Mouse (Mus musculus) MEL (cell line): ENCODE data around the gene Olr1. TPM values are rescaled to one million over a fixed set of nuclear protein-coding genes. Genes with fewer than 3 reads are reported as not detected.

Source experiments
- DNase-seq: peaks from one replicate; pipeline ENCODE4 v3.0.0; 2011; ENCODE audit warnings: low read depth, low spot score
- H3K27ac ChIP-seq: 2 replicates; pipeline ENCODE4 v1.5.1; 2012; ENCODE audit warnings: low read depth, mild to moderate bottlenecking, control low read depth, low read length, moderate library complexity; ENCODE audit not compliant: control insufficient read depth
- H3K27me3 ChIP-seq, 2 experiments: fragments of 150-350 bp in 1 of 2; sonication (generic) in 1 of 2; 2 replicates each; pipeline ENCODE4 v1.6.1; 2012; ENCODE audit warnings: low read length in 2 of 2, mild to moderate bottlenecking in 2 of 2, improper control_type of control experiment in 1 of 2, moderate library complexity in 1 of 2; ENCODE audit not compliant: insufficient read depth in 2 of 2, control insufficient read depth in 1 of 2
- H3K36me3 ChIP-seq, 2 experiments: 2 replicates each; pipeline ENCODE4 v1.6.1; 2012 to 2014; ENCODE audit warnings: low read length in 2 of 2, improper control_type of control experiment in 1 of 2, inconsistent platforms in 1 of 2, mild to moderate bottlenecking in 1 of 2; ENCODE audit not compliant: insufficient read depth in 2 of 2, control insufficient read depth in 1 of 2
- H3K4me1 ChIP-seq, 2 experiments: fragments of 150-350 bp in 1 of 2; sonication (generic) in 1 of 2; 2 replicates each; pipeline ENCODE4 v1.6.1; 2012; ENCODE audit warnings: low read length in 2 of 2, improper control_type of control experiment in 1 of 2, mild to moderate bottlenecking in 1 of 2; ENCODE audit not compliant: insufficient read depth in 2 of 2, control insufficient read depth in 1 of 2
- H3K4me3 ChIP-seq, 2 experiments: fragments of 150-350 bp in 1 of 2; sonication (generic) in 1 of 2; 2 replicates each; pipeline ENCODE4 v1.5.1; 2012; ENCODE audit warnings: low read depth in 2 of 2, low read length in 2 of 2, mild to moderate bottlenecking in 2 of 2, moderate library complexity in 2 of 2, control low read depth in 1 of 2, improper control_type of control experiment in 1 of 2; ENCODE audit not compliant: control insufficient read depth in 1 of 2, insufficient read depth in 1 of 2
- H3K79me2 ChIP-seq: 2 replicates; pipeline ENCODE4 v1.6.1; 2012; ENCODE audit warnings: mild to moderate bottlenecking, low read length, moderate library complexity; ENCODE audit not compliant: control insufficient read depth, poor library complexity, insufficient read depth
- H3K9ac ChIP-seq: 2 replicates; pipeline ENCODE4 v1.6.1; 2012; ENCODE audit warnings: low read depth, mild to moderate bottlenecking, control low read depth, low read length, moderate library complexity; ENCODE audit not compliant: control insufficient read depth, poor library complexity, severe bottlenecking
- H3K9me3 ChIP-seq: fragments of 150-350 bp; sonication (generic); replicated peaks from 2 replicates; pipeline ENCODE4 v1.6.1; 2012; ENCODE audit warnings: mild to moderate bottlenecking, low read length, improper control_type of control experiment, moderate library complexity; ENCODE audit not compliant: insufficient read depth
- BHLHE40 ChIP-seq: IDR thresholded peaks from 2 replicates; pipeline ENCODE4 v1.6.1; 2012; ENCODE audit warnings: low read depth, mild to moderate bottlenecking, inconsistent platforms, low read length, improper control_type of control experiment, borderline replicate concordance
- CHD1 ChIP-seq: IDR thresholded peaks from 2 replicates; pipeline ENCODE4 v1.6.1; 2012; ENCODE audit warnings: low read depth, mild to moderate bottlenecking, inconsistent platforms, low read length, improper control_type of control experiment
- CHD2 ChIP-seq: IDR thresholded peaks from 2 replicates; pipeline ENCODE4 v1.6.1; 2011; ENCODE audit warnings: low read length, improper control_type of control experiment
- CTCF ChIP-seq, 3 experiments: IDR thresholded peaks in 2 of 3; conservative IDR thresholded peaks in 1 of 3; 2 replicates each; pipeline ENCODE4 v1.5.1; 2011 to 2012; ENCODE audit warnings: low read length in 3 of 3, low read depth in 2 of 3, mild to moderate bottlenecking in 2 of 3, improper control_type of control experiment in 1 of 3, inconsistent platforms in 1 of 3, mixed read lengths in 1 of 3, moderate library complexity in 1 of 3; ENCODE audit not compliant: control insufficient read depth in 1 of 3, insufficient read depth in 1 of 3, poor library complexity in 1 of 3, severe bottlenecking in 1 of 3
- E2F4 ChIP-seq: IDR thresholded peaks from 2 replicates; pipeline ENCODE4 v1.6.1; 2011; ENCODE audit warnings: low read depth, low read length, improper control_type of control experiment, borderline replicate concordance
- ELF1 ChIP-seq: IDR thresholded peaks from 2 replicates; pipeline ENCODE4 v1.6.1; 2014; ENCODE audit warnings: low read depth, mild to moderate bottlenecking, inconsistent platforms, low read length, improper control_type of control experiment, moderate library complexity
- EP300 ChIP-seq, 2 experiments: IDR thresholded peaks; 2 replicates each; pipeline ENCODE4 v1.6.1; 2011; ENCODE audit warnings: improper control_type of control experiment in 2 of 2, low read length in 2 of 2, low read depth in 1 of 2, mild to moderate bottlenecking in 1 of 2
- ETS1 ChIP-seq: IDR thresholded peaks from 2 replicates; pipeline ENCODE4 v1.6.1; 2012; ENCODE audit warnings: low read depth, mild to moderate bottlenecking, inconsistent platforms, low read length, improper control_type of control experiment, moderate library complexity
- GABPA ChIP-seq: IDR thresholded peaks from 2 replicates; pipeline ENCODE4 v1.6.1; 2012; ENCODE audit warnings: low read depth, mild to moderate bottlenecking, inconsistent platforms, low read length, improper control_type of control experiment, moderate library complexity
- GATA1 ChIP-seq: IDR thresholded peaks from 2 replicates; pipeline ENCODE4 v1.6.1; 2011; ENCODE audit warnings: low read depth, low read length, improper control_type of control experiment
- HCFC1 ChIP-seq: IDR thresholded peaks from 2 replicates; pipeline ENCODE4 v1.6.1; 2012; ENCODE audit warnings: low read depth, mild to moderate bottlenecking, inconsistent platforms, low read length, improper control_type of control experiment, moderate library complexity
- JUND ChIP-seq: IDR thresholded peaks from 2 replicates; pipeline ENCODE4 v1.6.1; 2011; ENCODE audit warnings: low read depth, mild to moderate bottlenecking, improper control_type of control experiment, low read length
- KAT2A ChIP-seq: conservative IDR thresholded peaks from 2 replicates; pipeline ENCODE4 v1.6.1; 2012; ENCODE audit warnings: low read depth, low read length, improper control_type of control experiment, inconsistent platforms
- MAFK ChIP-seq: IDR thresholded peaks from 2 replicates; pipeline ENCODE4 v1.6.1; 2011; ENCODE audit warnings: low read depth, mild to moderate bottlenecking, low read length, improper control_type of control experiment, borderline replicate concordance
- MAZ ChIP-seq: IDR thresholded peaks from 2 replicates; pipeline ENCODE4 v1.6.1; 2012; ENCODE audit warnings: low read depth, mild to moderate bottlenecking, inconsistent platforms, low read length, improper control_type of control experiment
- MEF2A ChIP-seq: IDR thresholded peaks from 2 replicates; pipeline ENCODE4 v1.6.1; 2014; ENCODE audit warnings: low read depth, mild to moderate bottlenecking, inconsistent platforms, low read length, improper control_type of control experiment; ENCODE audit not compliant: poor library complexity, insufficient replicate concordance, severe bottlenecking; ENCODE audit errors: extremely low read depth
- MXI1 ChIP-seq: IDR thresholded peaks from 2 replicates; pipeline ENCODE4 v1.6.1; 2011; ENCODE audit warnings: mild to moderate bottlenecking, low read depth, low read length, improper control_type of control experiment
- MYB ChIP-seq: IDR thresholded peaks from 2 replicates; pipeline ENCODE4 v1.6.1; 2011; ENCODE audit warnings: mild to moderate bottlenecking, low read depth, low read length, improper control_type of control experiment
- MYC ChIP-seq: IDR thresholded peaks from 2 replicates; pipeline ENCODE4 v1.6.1; 2011; ENCODE audit warnings: low read depth, mild to moderate bottlenecking, low read length, improper control_type of control experiment, moderate library complexity
- NRF1 ChIP-seq: IDR thresholded peaks from 2 replicates; pipeline ENCODE4 v1.6.1; 2014; ENCODE audit warnings: low read depth, mild to moderate bottlenecking, inconsistent platforms, low read length, improper control_type of control experiment, moderate library complexity; ENCODE audit not compliant: poor library complexity, insufficient read depth, severe bottlenecking
- POLR2A ChIP-seq, 2 experiments: IDR thresholded peaks; 2 replicates each; pipeline ENCODE4 v1.6.1; 2011 to 2012; ENCODE audit warnings: low read length in 2 of 2, mild to moderate bottlenecking in 2 of 2, control low read depth in 1 of 2, improper control_type of control experiment in 1 of 2, low read depth in 1 of 2, moderate library complexity in 1 of 2; ENCODE audit not compliant: control insufficient read depth in 1 of 2, insufficient read depth in 1 of 2, poor library complexity in 1 of 2
- POLR2AphosphoS2 ChIP-seq: IDR thresholded peaks from 2 replicates; pipeline ENCODE4 v1.6.1; 2011; ENCODE audit warnings: low read length, improper control_type of control experiment
- POLR2AphosphoS5 ChIP-seq: IDR thresholded peaks from 2 replicates; pipeline ENCODE4 v1.6.1; 2012; ENCODE audit warnings: low read depth, borderline replicate concordance, mild to moderate bottlenecking, inconsistent platforms, low read length, moderate library complexity, mixed read lengths
- RAD21 ChIP-seq: IDR thresholded peaks from 2 replicates; pipeline ENCODE4 v1.6.1; 2011; ENCODE audit warnings: mild to moderate bottlenecking, low read depth, low read length, improper control_type of control experiment
- RCOR1 ChIP-seq: IDR thresholded peaks from 2 replicates; pipeline ENCODE4 v1.6.1; 2012; ENCODE audit warnings: low read depth, mild to moderate bottlenecking, inconsistent platforms, low read length, improper control_type of control experiment
- SIN3A ChIP-seq: IDR thresholded peaks from 2 replicates; pipeline ENCODE4 v1.6.1; 2012; ENCODE audit warnings: low read length, improper control_type of control experiment, inconsistent platforms
- SMC3 ChIP-seq: IDR thresholded peaks from 2 replicates; pipeline ENCODE4 v1.6.1; 2011; ENCODE audit warnings: low read depth, low read length, improper control_type of control experiment
- TBP ChIP-seq: IDR thresholded peaks from 2 replicates; pipeline ENCODE4 v1.8.0; 2011; ENCODE audit warnings: low read depth, low read length, improper control_type of control experiment
- TCF12 ChIP-seq: IDR thresholded peaks from 2 replicates; pipeline ENCODE4 v1.6.1; 2014; ENCODE audit warnings: low read depth, mild to moderate bottlenecking, inconsistent platforms, low read length, improper control_type of control experiment, moderate library complexity
- USF2 ChIP-seq, 2 experiments: IDR thresholded peaks; 2 replicates each; pipeline ENCODE4 v1.6.1; 2011 to 2012; ENCODE audit warnings: improper control_type of control experiment in 2 of 2, low read length in 2 of 2, borderline replicate concordance in 1 of 2, inconsistent platforms in 1 of 2, low read depth in 1 of 2, mild to moderate bottlenecking in 1 of 2; ENCODE audit not compliant: insufficient read depth in 1 of 2
- ZC3H11A ChIP-seq: IDR thresholded peaks from 2 replicates; pipeline ENCODE4 v1.6.1; 2012; ENCODE audit warnings: low read depth, mild to moderate bottlenecking, inconsistent platforms, low read length, improper control_type of control experiment
- ZKSCAN1 ChIP-seq: IDR thresholded peaks from 2 replicates; pipeline ENCODE4 v1.6.1; 2012; ENCODE audit warnings: low read depth, mild to moderate bottlenecking, inconsistent platforms, low read length, improper control_type of control experiment, moderate library complexity
- ZMIZ1 ChIP-seq: IDR thresholded peaks from 2 replicates; pipeline ENCODE4 v1.6.1; 2012; ENCODE audit warnings: low read depth, mild to moderate bottlenecking, inconsistent platforms, low read length, improper control_type of control experiment, moderate library complexity
- ZNF384 ChIP-seq: IDR thresholded peaks from 2 replicates; pipeline ENCODE4 v1.6.1; 2012; ENCODE audit warnings: low read depth, mild to moderate bottlenecking, inconsistent platforms, low read length, improper control_type of control experiment
- polyA plus RNA-seq, 2 experiments: library from polyadenylated mRNA; stranded (reverse) in 1 of 2; unstranded in 1 of 2; fragments of >175 nt in 1 of 2; fragments of >200 nt in 1 of 2; gene quantifications; 2 replicates each; pipeline versions ENCODE4 v1.2.1 to v1.2.4; 2012; ENCODE audit warnings: low replicate concordance in 2 of 2, low read depth in 1 of 2; ENCODE audit not compliant: insufficient read length in 2 of 2, insufficient read depth in 1 of 2, missing spikeins in 1 of 2
- total RNA-seq: library from RNA; depleted of rRNA; stranded (reverse); fragments of 300-350 nt; gene quantifications from 2 replicates; pipeline ENCODE4 v1.2.3, GENCODE M21; 2012

The Olr1 gene
- total and polyA plus RNA-seq, 3 experiments = 0.06 TPM; not detected in 2

- peaks cover 27% of the 10 kb centered on the region for H3K79me2 ChIP-seq
- peaks cover 2 to 4% of the 10 kb centered on the region in 2 experiments; a peak in 1 of 4 replicates for H3K27me3 ChIP-seq
- H3K9ac ChIP-seq = peak within 1 kb of the TSS; percentile 85
- H3K4me3 ChIP-seq = peak within 1 kb of the TSS; percentile 95 to 96
- peak; percentile 84 for DNase-seq
- H3K9me3 ChIP-seq = no peaks in the 10 kb centered on the region
- peak within 1 kb of the TSS; percentile 65 for H3K27ac ChIP-seq
- H3K4me1 ChIP-seq = peaks cover 11 to 17% of the 10 kb centered on the region in 2 experiments
- H3K36me3 ChIP-seq = peaks cover 0 to 13% of the 10 kb centered on the region in 2 experiments
- TF ChIP-seq USF2 (IDR thresholded peaks at IDR 0.05; ENCODE audit: borderline replicate concordance in 1 of 2, insufficient read depth in 1 of 2, low read depth in 1 of 2, low read length in 2 of 2) (no peak), KAT2A (no peak), CHD2 (peak; percentile 17; the same call in 1 of the 2 replicates), ELF1 (no peak), SMC3 (no peak), POLR2AphosphoS2 (no peak), E2F4 (no peak; the same call in 1 of the 2 replicates), ZKSCAN1 (no peak), CTCF (IDR thresholded peaks at IDR 0.05 in 2 of 3, conservative IDR thresholded peaks at IDR 0.05 in 1 of 3; ENCODE audit: control insufficient read depth in 1 of 3, insufficient read depth in 1 of 3, low read depth in 2 of 3, low read length in 3 of 3, poor library complexity in 1 of 3, severe bottlenecking in 1 of 3) (no peak), BHLHE40 (peak; percentile 25; the same call in 1 of the 2 replicates), ZMIZ1 (0 out of 2 replicates have a peak, but pooled peaks have one; percentile 25), MEF2A (no peak), JUND (no peak), GABPA (0 out of 2 replicates have a peak, but pooled peaks have one; percentile 24), POLR2A (IDR thresholded peaks at IDR 0.05; ENCODE audit: control insufficient read depth in 1 of 2, insufficient read depth in 1 of 2, low read depth in 1 of 2, low read length in 2 of 2, poor library complexity in 1 of 2) (peak in 1 of 2 experiments; percentile 59; a peak in 2 of 4 replicates), NRF1 (peak; percentile 41; the same call in 1 of the 2 replicates), EP300 (IDR thresholded peaks at IDR 0.05; ENCODE audit: low read depth in 1 of 2, low read length in 2 of 2) (0 out of 4 replicates have a peak, but pooled peaks have one; percentile 3 to 21), MYC (peak; percentile 89), MXI1 (peak; percentile 78), RAD21 (no peak), RCOR1 (no peak), GATA1 (peak; percentile 25; the same call in 1 of the 2 replicates), MAFK (0 out of 2 replicates have a peak, but pooled peaks have one; percentile 21), TCF12 (no peak; the same call in 1 of the 2 replicates), POLR2AphosphoS5 (no peak), TBP (no peak), HCFC1 (peak; percentile 67; the same call in 1 of the 2 replicates), MAZ (peak; percentile 51; the same call in 1 of the 2 replicates), MYB (no peak), CHD1 (peak; percentile 98), ETS1 (peak; percentile 5; the same call in 1 of the 2 replicates), SIN3A (peak; percentile 80), ZNF384 (no peak), ZC3H11A (no peak)
These were observed 26.2 kb upstream of the Olr1 start, which contains the start of gene Gabarapl1 for GRCm38 (mm10) chr6:129532942-129533860. Gene Gabarapl1 (plus strand): TSS chr6:129533160.
